Mouse (Mus musculus) gastrocnemius, adult 2 months (tissue): ENCODE data around the gene Ciao2b. TPM values are rescaled to one million over a fixed set of nuclear protein-coding genes. Genes with fewer than 3 reads are reported as not detected.

Experiments
- DNase-seq: peaks from one replicate; pipeline ENCODE4 v3.0.0; 2022
- H3K27ac ChIP-seq: fragments of 200-600 bp; 2 replicates; pipeline ENCODE4 v1.8.1; 2022; ENCODE audit warnings: mild to moderate bottlenecking
- H3K4me3 ChIP-seq: fragments of 200-600 bp; 2 replicates; pipeline ENCODE4 v1.8.1; 2022; ENCODE audit warnings: mild to moderate bottlenecking, moderate library complexity
- CTCF ChIP-seq: fragments of 200-600 bp; IDR thresholded peaks from 2 replicates; pipeline ENCODE4 v1.8.1; 2022; ENCODE audit warnings: antibody characterized with exemption, mild to moderate bottlenecking, moderate library complexity
- intact Hi-C: fragments of 180-260 bp; cut with DNase I; formaldehyde crosslinking; loops from one replicate; pipeline ENCODE4 v1.15.1; 2025
- total RNA-seq, 2 experiments: library from RNA; stranded (reverse); gene quantifications; 2 replicates each; pipeline ENCODE4 v1.2.3; 2021

Ciao2b gene
- total RNA-seq, 2 experiments from 2014 or later = 33.8 to 42.3 TPM

- DNase-seq = no peak
- no peak overlapping the region; the same call in 1 of the 2 replicates for H3K4me3 ChIP-seq
- H3K27ac ChIP-seq = no peak overlapping the region
- no peak for TF ChIP-seq CTCF
- intact Hi-C loops = no loop called here
These were observed 49.2 kb downstream of the Ciao2b start for GRCm38 (mm10) chr8:104592566-104592965.

GRCm38 (mm10) chr8:104591856-104592255 lies 49.9 kb downstream of the Ciao2b start:
- TF ChIP-seq CTCF = no peak
- Histone ChIP-seq H3K4me3 (peak overlapping the region; percentile 93), H3K27ac (peak overlapping the region; percentile 93)
- intact Hi-C loops = no loop called here
- DNase-seq = no peak

DNA sequence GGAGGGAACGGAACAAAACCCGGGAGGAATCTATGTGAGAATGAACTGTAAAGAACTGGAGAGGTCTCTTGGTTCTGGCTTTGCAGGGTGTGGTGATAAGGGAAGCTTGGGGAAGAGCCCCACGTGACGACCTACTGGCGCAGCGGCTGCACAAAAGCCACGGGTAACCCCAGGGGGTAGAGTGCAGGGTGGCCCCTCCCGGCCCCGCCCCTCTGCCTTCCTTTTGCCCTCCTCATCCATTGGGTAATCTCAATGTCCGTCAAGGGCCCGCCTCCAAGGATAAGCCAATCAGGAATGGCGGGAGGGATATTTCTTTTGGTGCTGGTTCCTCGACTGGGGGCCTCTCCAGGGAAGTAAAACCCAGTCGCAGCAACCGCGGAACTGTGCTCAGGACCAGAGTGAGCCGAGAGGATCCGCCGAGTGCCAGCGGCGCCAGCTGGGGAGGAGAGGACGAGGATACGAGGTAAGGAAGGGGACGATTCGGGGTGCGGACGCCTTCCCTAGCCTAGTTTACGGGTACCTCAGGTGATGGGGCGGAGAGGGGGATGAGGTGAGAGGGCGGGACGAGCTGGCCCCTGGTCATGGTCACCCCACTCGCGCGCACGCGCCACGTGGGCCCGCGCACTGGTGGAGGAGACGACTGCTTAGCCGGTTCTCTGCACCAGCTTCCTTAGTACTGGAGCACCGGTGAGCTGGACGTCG lies 50.5 kb downstream of the Ciao2b start, which contains the start of gene Pdp2:
TSS of gene Pdp2 (plus strand) at position 319 of the 702 bp plus-strand sequence.
- H3K4me3 ChIP-seq = peak within 1 kb of the TSS; percentile 93
- intact Hi-C loops = no loop called here
- DNase-seq = peak; percentile 90
- peak within 1 kb of the TSS; percentile 93 for H3K27ac ChIP-seq
- TF ChIP-seq CTCF = no peak

- intact Hi-C loops = no loop called here
These were observed 51.5 kb downstream of the Ciao2b start for GRCm38 (mm10) chr8:104590284-104590683.

More at GRCm38 (mm10) chr8:104590284-104590683, 51.5 kb downstream of the Ciao2b start:
- Histone ChIP-seq H3K4me3 (no peak overlapping the region), H3K27ac (peak overlapping the region; percentile 93)
- TF ChIP-seq CTCF = no peak
- DNase-seq = no peak

Other genes starting within 250 kb of the Ciao2b start
- gene Cmtm4, start 246.2 kb downstream of the Ciao2b start, total RNA-seq = 1 to 10 TPM; 3.9 to 5.7 TPM
- 100 to 1,000 TPM in 1 of 2 experiments, 10 to 100 TPM in 1; 99.8 to 100 TPM for gene Dync1li2, start 198.9 kb downstream of the Ciao2b start, total RNA-seq
- gene Terb1, start 132.1 kb downstream of the Ciao2b start, total RNA-seq = not detected
- gene Nae1, start 107.3 kb downstream of the Ciao2b start, total RNA-seq = 10 to 100 TPM; 26.1 to 28.3 TPM
- gene Car7, start 107.3 kb downstream of the Ciao2b start, total RNA-seq = under 1 TPM; 0.98 to 0.99 TPM
- gene Pdp2, start 50.5 kb downstream of the Ciao2b start, total RNA-seq = 1 to 10 TPM; 4.0 to 4.6 TPM
- not detected for gene Cdh16, start 17.6 kb downstream of the Ciao2b start, total RNA-seq
- gene Rrad, start 10.6 kb downstream of the Ciao2b start, total RNA-seq = 1 to 10 TPM; 2.8 to 3.1 TPM
- not detected for gene Ces2a, start 92.0 kb upstream of the Ciao2b start, total RNA-seq
- gene Ces2b, start 189.6 kb upstream of the Ciao2b start, total RNA-seq = under 1 TPM; 0.08 to 0.22 TPM
- under 1 TPM; 0.45 to 0.56 TPM for gene Ces2c, start 205.1 kb upstream of the Ciao2b start, total RNA-seq